Mouse (Mus musculus) heart, embryonic 15.5 days (tissue): ENCODE data around the gene Gpc2. TPM values are rescaled to one million over a fixed set of nuclear protein-coding genes. Genes with fewer than 3 reads are reported as not detected.

Experiments used
- ATAC-seq: fragments of 200-750 bp; cut with Nextera tagmentation; replicated peaks from 2 replicates; pipeline ENCODE4 v1.8.0; 2017; ENCODE audit warnings: low read depth, moderate TSS enrichment; ENCODE audit not compliant: insufficient number of reproducible peaks, insufficient read depth, low FRiP score
- H3K27ac ChIP-seq: fragments of 300-500 bp; sonication (generic); 2 replicates; pipeline ENCODE4 v1.5.1; 2015; ENCODE audit warnings: mild to moderate bottlenecking, inconsistent platforms
- H3K27me3 ChIP-seq: fragments of 300-500 bp; sonication (generic); 2 replicates; pipeline ENCODE4 v1.6.1; 2015; ENCODE audit warnings: inconsistent platforms
- H3K36me3 ChIP-seq: fragments of 300-500 bp; sonication (generic); 2 replicates; pipeline ENCODE4 v1.6.1; 2015; ENCODE audit warnings: mild to moderate bottlenecking, inconsistent platforms
- H3K4me1 ChIP-seq: fragments of 300-500 bp; sonication (generic); replicated peaks from 2 replicates; pipeline ENCODE4 v1.6.1; 2015; ENCODE audit warnings: inconsistent platforms
- H3K4me2 ChIP-seq: fragments of 300-500 bp; sonication (generic); 2 replicates; pipeline ENCODE4 v1.6.1; 2015; ENCODE audit warnings: inconsistent platforms, mild to moderate bottlenecking, moderate library complexity
- H3K4me3 ChIP-seq: fragments of 300-500 bp; sonication (generic); 2 replicates; pipeline ENCODE4 v1.5.1; 2015; ENCODE audit warnings: mild to moderate bottlenecking, inconsistent platforms
- H3K9ac ChIP-seq: fragments of 300-500 bp; sonication (generic); 2 replicates; pipeline ENCODE4 v1.6.1; 2015; ENCODE audit warnings: mild to moderate bottlenecking, inconsistent platforms
- H3K9me3 ChIP-seq: fragments of 300-500 bp; sonication (generic); replicated peaks from 2 replicates; pipeline ENCODE4 v1.6.1; 2016; ENCODE audit warnings: inconsistent platforms
- WGBS: fragments of 180-500 bp; shearing (Covaris S2); methylation state at CpG from one replicate; pipeline ENCODE4 v1.1.7; 2015; ENCODE audit warnings: mixed read lengths; 5-methylcytosine and 5-hydroxymethylcytosine counted together
- polyA plus RNA-seq: library from polyadenylated mRNA; unstranded; fragments of >200 nt; fragmentation: Nextera tagmentation; extraction: Ambion mirVana; gene quantifications from 2 replicates; pipeline ENCODE4 v1.2.1, GENCODE M21; 2015

The Gpc2 gene
- polyA plus RNA-seq, 1 experiment from 2014 or later: 6.3 TPM

- Histone ChIP-seq H3K36me3 (no peaks in the 10 kb centered on the region), H3K27ac (no peak overlapping the region), H3K9me3 (no peaks in the 10 kb centered on the region), H3K4me2 (no peak overlapping the region), H3K9ac (no peak overlapping the region), H3K27me3 (no peaks in the 10 kb centered on the region), H3K4me1 (peaks cover 7% of the 10 kb centered on the region), H3K4me3 (no peak overlapping the region)
- 81% methylated on average over 12 of the region's 12 CpGs for WGBS
- ATAC-seq: no peak
These were observed 28.7 kb downstream of the Gpc2 start for GRCm38 (mm10) chr5:138251144-138251543.

GRCm38 (mm10) chr5:138241511-138241910 lies 38.3 kb downstream of the Gpc2 start:
- Histone ChIP-seq H3K9ac (no peak overlapping the region), H3K9me3 (no peaks in the 10 kb centered on the region), H3K4me1 (no peaks in the 10 kb centered on the region), H3K4me2 (no peak overlapping the region), H3K27me3 (no peaks in the 10 kb centered on the region), H3K36me3 (no peaks in the 10 kb centered on the region), H3K4me3 (no peak overlapping the region), H3K27ac (no peak overlapping the region)
- 28% methylated on average over 2 of the region's 2 CpGs for WGBS
- ATAC-seq: no peak

- no peak overlapping the region for H3K4me2 ChIP-seq
- no peak overlapping the region for H3K9ac ChIP-seq
- H3K27me3 ChIP-seq: no peaks in the 10 kb centered on the region
- no peaks in the 10 kb centered on the region for H3K36me3 ChIP-seq
- no peaks in the 10 kb centered on the region for H3K9me3 ChIP-seq
- H3K27ac ChIP-seq: no peak overlapping the region
- H3K4me3 ChIP-seq: no peak overlapping the region
- no peaks in the 10 kb centered on the region for H3K4me1 ChIP-seq
- ATAC-seq: no peak
These were observed 45.6 kb downstream of the Gpc2 start for GRCm38 (mm10) chr5:138234224-138234623.

- no peaks in the 10 kb centered on the region for H3K4me1 ChIP-seq
- no peaks in the 10 kb centered on the region for H3K9me3 ChIP-seq
- ATAC-seq: no peak
- H3K4me2 ChIP-seq: no peak overlapping the region
- H3K9ac ChIP-seq: no peak overlapping the region
- H3K27ac ChIP-seq: no peak overlapping the region
- no peaks in the 10 kb centered on the region for H3K27me3 ChIP-seq
- H3K36me3 ChIP-seq: no peaks in the 10 kb centered on the region
- H3K4me3 ChIP-seq: no peak overlapping the region
- WGBS: 79% methylated on average over 2 of the region's 2 CpGs
These were observed 46.0 kb downstream of the Gpc2 start for GRCm38 (mm10) chr5:138233778-138234177.

- ATAC-seq: no peak
- Histone ChIP-seq H3K4me2 (no peak overlapping the region), H3K27ac (no peak overlapping the region), H3K9me3 (no peaks in the 10 kb centered on the region), H3K27me3 (no peaks in the 10 kb centered on the region), H3K9ac (no peak overlapping the region), H3K4me3 (no peak overlapping the region), H3K36me3 (no peaks in the 10 kb centered on the region), H3K4me1 (no peaks in the 10 kb centered on the region)
- whole genome bisulfite sequencing: 82% methylated on average over 3 of the region's 3 CpGs
These were observed 50.3 kb downstream of the Gpc2 start for GRCm38 (mm10) chr5:138229511-138229910.

GRCm38 (mm10) chr5:138228026-138228425 lies 51.8 kb downstream of the Gpc2 start:
- no peaks in the 10 kb centered on the region for H3K36me3 ChIP-seq
- no peak overlapping the region for H3K9ac ChIP-seq
- H3K4me2 ChIP-seq: no peak overlapping the region
- 47% methylated on average over 3 of the region's 3 CpGs for WGBS
- no peaks in the 10 kb centered on the region for H3K27me3 ChIP-seq
- ATAC-seq: no peak
- no peak overlapping the region for H3K27ac ChIP-seq
- no peaks in the 10 kb centered on the region for H3K9me3 ChIP-seq
- H3K4me1 ChIP-seq: no peaks in the 10 kb centered on the region
- no peak overlapping the region for H3K4me3 ChIP-seq

DNA sequence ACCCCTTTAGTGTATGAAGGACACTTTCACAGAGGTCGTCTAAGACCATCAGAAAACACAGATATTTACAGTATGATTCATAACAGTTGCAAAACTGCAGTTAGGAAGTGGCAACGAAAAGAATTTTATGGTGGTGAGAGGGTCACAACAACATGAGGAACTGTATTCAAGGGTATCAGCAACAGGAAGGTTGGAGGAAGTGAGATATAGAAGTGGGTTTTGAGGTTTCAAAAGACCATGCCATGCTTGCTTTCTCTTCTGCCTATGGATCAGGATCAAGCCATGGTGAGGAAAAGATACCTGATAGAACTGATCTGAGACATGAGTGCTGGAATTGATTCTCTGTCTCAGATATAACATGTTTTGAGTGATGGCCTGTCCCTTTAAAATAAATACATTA lies 52.4 kb downstream of the Gpc2 start:
- no peak overlapping the region for H3K9ac ChIP-seq
- H3K9me3 ChIP-seq: no peaks in the 10 kb centered on the region
- ATAC-seq: no peak
- 46% methylated on average over 2 of the region's 2 CpGs for WGBS
- no peaks in the 10 kb centered on the region for H3K4me1 ChIP-seq
- H3K4me2 ChIP-seq: no peak overlapping the region
- no peaks in the 10 kb centered on the region for H3K27me3 ChIP-seq
- H3K27ac ChIP-seq: no peak overlapping the region
- no peaks in the 10 kb centered on the region for H3K36me3 ChIP-seq
- no peak overlapping the region for H3K4me3 ChIP-seq

GRCm38 (mm10) chr5:138226491-138226890 lies 53.3 kb downstream of the Gpc2 start:
- Histone ChIP-seq H3K27me3 (no peaks in the 10 kb centered on the region), H3K4me3 (no peak overlapping the region), H3K36me3 (no peaks in the 10 kb centered on the region), H3K9ac (no peak overlapping the region), H3K4me1 (no peaks in the 10 kb centered on the region), H3K27ac (no peak overlapping the region), H3K9me3 (no peaks in the 10 kb centered on the region), H3K4me2 (no peak overlapping the region)
- WGBS: 69% methylated on average over 4 of the region's 4 CpGs
- ATAC-seq: no peak

- Histone ChIP-seq H3K27ac (no peak within 1 kb of the TSS), H3K4me1 (no peaks in the 10 kb centered on the region), H3K36me3 (no peaks in the 10 kb centered on the region), H3K4me3 (no peak within 1 kb of the TSS), H3K9me3 (no peaks in the 10 kb centered on the region), H3K9ac (no peak within 1 kb of the TSS), H3K27me3 (no peaks in the 10 kb centered on the region), H3K4me2 (no peak within 1 kb of the TSS)
- 53% methylated on average over 2 of the region's 2 CpGs for WGBS
- ATAC-seq: no peak
These were observed 54.1 kb downstream of the Gpc2 start, which contains the start of gene Nxpe5 for GRCm38 (mm10) chr5:138225700-138226099. Nxpe5 (plus strand) TSS chr5:138225898.

Other genes starting within 250 kb of the Gpc2 start
- not detected in 2 replicates for gene Smok3c, start 226.8 kb downstream of the Gpc2 start, polyA plus RNA-seq
- gene Zkscan1, start 194.9 kb downstream of the Gpc2 start, polyA plus RNA-seq: 8.4 and 10.2 TPM in 2 replicates
- 31.2 and 45.8 TPM in 2 replicates for gene Zscan21, start 163.1 kb downstream of the Gpc2 start, polyA plus RNA-seq
- 10.5 and 14.3 TPM in 2 replicates for gene Zfp113, start 124.3 kb downstream of the Gpc2 start, polyA plus RNA-seq
- gene Cops6, start 118.9 kb downstream of the Gpc2 start, polyA plus RNA-seq: 231 and 274 TPM in 2 replicates
- 10.4 and 13.9 TPM in 2 replicates for gene Ap4m1, start 108.0 kb downstream of the Gpc2 start, polyA plus RNA-seq
- 91.8 and 123 TPM in 2 replicates for gene Mcm7, start 107.6 kb downstream of the Gpc2 start, polyA plus RNA-seq
- 54.4 and 61.7 TPM in 2 replicates for gene Taf6, start 92.6 kb downstream of the Gpc2 start, polyA plus RNA-seq
- gene Cnpy4, start 92.5 kb downstream of the Gpc2 start, polyA plus RNA-seq: 18.8 and 27.3 TPM in 2 replicates
- 5.1 and 6.7 TPM in 2 replicates for gene Mblac1, start 85.7 kb downstream of the Gpc2 start, polyA plus RNA-seq
- gene Nxpe5, start 54.1 kb downstream of the Gpc2 start, polyA plus RNA-seq: not detected in 2 replicates
- gene Lamtor4, start 24.5 kb downstream of the Gpc2 start, polyA plus RNA-seq: 78.6 and 81.2 TPM in 2 replicates
- 2.9 and 4.7 TPM in 2 replicates for gene BC037034, start 16.0 kb downstream of the Gpc2 start, polyA plus RNA-seq
- 0.59 and 0.76 TPM in 2 replicates for gene Gal3st4, start 7.2 kb downstream of the Gpc2 start, polyA plus RNA-seq
- gene Gm43720, start within 50 bp of the Gpc2 start, polyA plus RNA-seq: 0.10 TPM in 1 of 2 replicates, not detected in the other
- 1.4 and 2.5 TPM in 2 replicates for gene Stag3, start 235 bp upstream of the Gpc2 start, polyA plus RNA-seq
- gene Pvrig, start 62.0 kb upstream of the Gpc2 start, polyA plus RNA-seq: 0.11 and 0.30 TPM in 2 replicates
- gene Zfp157, start 161.5 kb upstream of the Gpc2 start, polyA plus RNA-seq: 19.4 and 20.1 TPM in 2 replicates